Mouse (Mus musculus) spleen, embryonic (tissue): ENCODE results near the gene Mcu.

Experiments used
- CTCF ChIA-PET: fragments of 350-600 bp; sonication (Branson Sonifier 250); formaldehyde crosslinking; loops from one replicate; lab custom pipeline; 2022; lab: Charles Lee

The Mcu gene

GRCm38 (mm10) chr10:59570780-59571179 is 45.7 kb downstream of the Mcu start:
- CTCF ChIA-PET, result no interaction called here

GRCm38 (mm10) chr10:59570360-59570759 is 46.1 kb downstream of the Mcu start:
- CTCF ChIA-PET, result interaction anchor here (0.5 kb wide), 1 partner anchor 1090 kb away, joined by 11 read pairs; no protein-coding TSS in a partner anchor

- CTCF ChIA-PET, result no interaction called here
Observed at GRCm38 (mm10) chr10:59569481-59569869, 47.0 kb downstream of the Mcu start.

- CTCF ChIA-PET, result no interaction called here
Observed at GRCm38 (mm10) chr10:59568665-59569480, 47.6 kb downstream of the Mcu start.

- CTCF ChIA-PET, result no interaction called here
Observed at GRCm38 (mm10) chr10:59566968-59567367, 49.5 kb downstream of the Mcu start.

GRCm38 (mm10) chr10:59565995-59566410 is 50.5 kb downstream of the Mcu start:
- CTCF ChIA-PET, result no interaction called here

GRCm38 (mm10) chr10:59564551-59564950 is 51.9 kb downstream of the Mcu start:
- CTCF ChIA-PET, result no interaction called here

GRCm38 (mm10) chr10:59562511-59562910 is 54.0 kb downstream of the Mcu start:
- CTCF ChIA-PET, result no interaction called here

GRCm38 (mm10) chr10:59560126-59560525 is 56.4 kb downstream of the Mcu start:
- CTCF ChIA-PET, result interaction anchor here (0.6 kb wide), 1 partner anchor 310 kb away, joined by 7 read pairs; no protein-coding TSS in a partner anchor

GRCm38 (mm10) chr10:59558602-59559001 is 57.9 kb downstream of the Mcu start:
- CTCF ChIA-PET, result no interaction called here

- CTCF ChIA-PET, result no interaction called here
Observed at GRCm38 (mm10) chr10:59558164-59558563, 58.3 kb downstream of the Mcu start.

GRCm38 (mm10) chr10:59556541-59556940 is 60.0 kb downstream of the Mcu start:
- CTCF ChIA-PET, result no interaction called here

- CTCF ChIA-PET, result no interaction called here
Observed at GRCm38 (mm10) chr10:59554243-59554642, 62.2 kb downstream of the Mcu start.

- CTCF ChIA-PET, result no interaction called here
Observed at GRCm38 (mm10) chr10:59552456-59552855, 64.0 kb downstream of the Mcu start.

- CTCF ChIA-PET, result no interaction called here
Observed at GRCm38 (mm10) chr10:59548768-59549333, 67.6 kb downstream of the Mcu start.

- CTCF ChIA-PET, result no interaction called here
Observed at GRCm38 (mm10) chr10:59548211-59548610, 68.3 kb downstream of the Mcu start.

- CTCF ChIA-PET, result interaction anchor here (0.6 kb wide), 1 partner anchor 212 kb away, joined by 3 read pairs; no protein-coding TSS in a partner anchor
Observed at GRCm38 (mm10) chr10:59547426-59547825, 69.1 kb downstream of the Mcu start.

GRCm38 (mm10) chr10:59545169-59545568 is 71.3 kb downstream of the Mcu start:
- CTCF ChIA-PET, result no interaction called here

- CTCF ChIA-PET, result no interaction called here
Observed at GRCm38 (mm10) chr10:59543351-59543750, 73.1 kb downstream of the Mcu start.

- CTCF ChIA-PET, result no interaction called here
Observed at GRCm38 (mm10) chr10:59541466-59541865, 75.0 kb downstream of the Mcu start.

GRCm38 (mm10) chr10:59540596-59540995 is 75.9 kb downstream of the Mcu start:
- CTCF ChIA-PET, result no interaction called here

- CTCF ChIA-PET, result no interaction called here
Observed at GRCm38 (mm10) chr10:59540081-59540480, 76.4 kb downstream of the Mcu start.

- CTCF ChIA-PET, result no interaction called here
Observed at GRCm38 (mm10) chr10:59539533-59539875, 77.0 kb downstream of the Mcu start.
